Mouse (Mus musculus): Measurements from ENCODE around the gene Hsdl1.

The Hsdl1 gene

GRCm38 (mm10) chr8:119530937-119531336 lies 44.0 kb downstream of the Hsdl1 start:
- no peak for DNase-seq (ENCODE audit: low read depth, low spot score)

GRCm38 (mm10) chr8:119528762-119529161 lies 46.2 kb downstream of the Hsdl1 start:
- no peak for DNase-seq (ENCODE audit: low read depth, low spot score)

DNA sequence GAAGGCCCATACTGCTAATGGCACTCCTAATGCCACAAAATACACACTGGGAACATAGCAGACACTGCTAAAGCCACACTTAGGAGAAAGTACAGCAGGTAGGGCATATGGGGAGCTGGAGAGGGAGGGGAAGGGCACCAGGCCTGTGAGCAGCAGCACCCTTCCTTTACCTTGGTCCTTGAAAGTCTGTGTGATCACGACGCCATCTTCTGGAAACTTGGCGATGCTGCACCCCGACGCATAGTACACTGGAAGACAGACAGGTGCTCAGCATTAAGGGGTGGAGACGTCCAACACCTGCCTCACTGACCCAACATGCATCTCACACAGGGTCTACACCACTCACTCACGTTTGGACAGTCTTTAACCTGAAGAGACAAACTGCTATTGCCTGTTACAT lies 54.9 kb downstream of the Hsdl1 start:
- no peak for DNase-seq (ENCODE audit: low read depth, low spot score)

- no peak for DNase-seq (ENCODE audit: low read depth, low spot score)
Measured at GRCm38 (mm10) chr8:119516674-119517073, 58.3 kb downstream of the Hsdl1 start.

DNA sequence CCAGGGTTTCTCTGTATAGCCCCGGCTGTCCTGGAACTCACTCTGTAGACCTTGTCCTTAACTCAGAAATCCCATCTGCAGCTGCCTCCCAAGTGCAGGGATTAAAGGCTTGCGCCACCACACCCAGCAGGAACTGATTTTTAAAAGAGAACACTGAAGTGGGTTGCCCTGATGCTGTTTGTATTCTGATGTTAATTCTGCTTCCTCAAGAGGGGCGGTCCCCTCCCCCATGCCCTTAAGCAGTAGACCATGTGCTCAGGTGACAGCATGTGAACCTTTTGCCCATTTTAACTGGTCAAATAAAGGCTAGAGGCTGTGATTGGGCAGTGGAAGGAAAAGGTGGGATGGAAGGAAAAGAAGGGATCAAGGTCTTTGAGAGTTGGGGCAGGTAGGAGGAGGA lies 59.2 kb downstream of the Hsdl1 start:
- DNase-seq (ENCODE audit: low read depth, low spot score), result no peak

DNA sequence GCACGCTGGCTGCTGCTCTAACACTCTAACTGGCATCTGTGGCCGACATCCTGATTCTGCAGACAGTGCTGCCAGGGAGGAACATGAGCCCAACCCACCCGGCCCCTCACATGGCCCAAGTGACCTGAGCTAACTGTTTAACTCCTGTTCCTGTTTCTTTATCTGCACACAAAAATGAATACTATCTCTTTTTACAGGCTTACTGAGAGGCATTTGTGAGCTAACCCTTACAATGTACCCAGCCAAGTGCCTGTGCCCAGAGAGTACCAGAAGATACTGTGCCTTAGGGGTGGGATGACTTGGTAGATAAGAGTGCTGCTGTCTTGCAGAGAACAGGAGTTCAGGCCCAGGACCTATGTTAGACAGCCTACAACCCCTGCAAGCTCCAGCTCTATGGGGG lies 60.0 kb downstream of the Hsdl1 start:
- DNase-seq (ENCODE audit: low read depth, low spot score), result no peak

DNA sequence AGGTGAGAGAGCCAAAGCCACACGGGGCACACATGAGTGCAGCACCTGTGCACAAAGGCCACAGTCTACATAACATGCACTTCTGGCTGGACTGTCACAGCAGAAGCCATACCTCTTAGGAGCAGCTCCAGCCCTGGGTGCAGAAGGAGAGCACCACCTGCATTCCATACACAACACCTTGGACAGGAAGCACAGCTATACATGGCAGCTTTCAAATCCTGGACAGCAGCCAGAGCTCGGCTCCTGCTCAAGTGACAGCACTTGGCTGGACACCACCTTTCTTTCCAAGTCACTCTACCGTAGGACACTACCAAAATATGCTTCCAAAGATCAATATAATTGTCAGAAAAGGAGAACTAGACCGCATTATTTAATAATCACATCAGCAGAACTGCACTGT lies 61.6 kb downstream of the Hsdl1 start:
- no peak for DNase-seq (ENCODE audit: low read depth, low spot score)

All from telencephalon, adult 2 months (tissue).